Mouse (Mus musculus): ENCODE measurements around the gene Lyve1.
"Not testable (repeated sequence)": the region's sequence is repeated elsewhere in the genome, so short reads cannot be mapped to it uniquely, and the experiment has no call there.

The Lyve1 gene

GRCm38 (mm10) chr7:110862751-110863289 lies at the start of gene Lyve1:
Gene Lyve1 (minus strand): TSS chr7:110863239.
- DNase-seq (ENCODE audit: low spot score in 2 of 2) = no peak

DNA sequence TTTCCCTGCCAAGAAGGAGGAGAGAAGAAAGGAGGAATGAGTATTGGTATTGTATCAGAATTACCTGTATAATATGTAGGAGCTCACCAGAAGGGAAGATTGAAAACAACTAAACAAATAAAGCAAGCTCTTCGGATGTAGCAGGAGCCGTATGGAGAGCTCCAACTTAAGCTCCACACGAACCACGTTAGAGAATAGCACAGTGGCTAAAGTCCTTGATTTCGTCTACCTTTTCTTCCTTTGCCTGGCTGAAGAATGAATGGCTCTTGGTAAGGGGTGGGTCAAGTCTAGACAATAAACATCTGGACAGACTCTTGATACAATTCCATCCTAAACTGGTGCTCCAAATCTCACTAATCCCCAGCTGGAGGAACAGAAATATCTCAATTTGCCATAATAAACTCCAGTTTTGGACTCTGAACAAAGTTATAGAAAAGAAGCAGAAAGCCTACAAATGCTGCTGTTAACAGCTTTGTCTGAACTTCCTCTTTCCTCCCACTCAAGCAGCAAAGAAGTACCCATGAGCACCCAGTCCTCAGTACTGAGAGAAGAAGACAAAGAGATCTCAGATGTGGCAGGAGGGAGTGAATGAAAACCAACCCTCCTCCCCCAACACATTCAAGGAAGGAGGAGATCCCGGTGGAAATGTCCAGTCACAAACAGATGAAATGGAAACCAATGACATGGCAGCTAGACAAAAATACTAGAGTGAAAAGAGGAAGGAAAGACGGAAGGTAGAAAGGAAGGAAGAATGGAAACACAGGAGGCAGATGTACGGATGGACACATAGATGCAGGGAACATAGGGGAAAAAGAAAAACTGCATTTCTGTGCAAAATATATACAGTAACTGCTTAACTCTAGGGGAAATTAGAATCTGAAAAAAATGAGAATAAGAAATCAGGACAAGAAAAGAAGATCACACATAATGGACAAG lies 45.4 kb upstream of the Lyve1 start:
- DNase-seq (ENCODE audit: low spot score in 2 of 2) = no peak

DNA sequence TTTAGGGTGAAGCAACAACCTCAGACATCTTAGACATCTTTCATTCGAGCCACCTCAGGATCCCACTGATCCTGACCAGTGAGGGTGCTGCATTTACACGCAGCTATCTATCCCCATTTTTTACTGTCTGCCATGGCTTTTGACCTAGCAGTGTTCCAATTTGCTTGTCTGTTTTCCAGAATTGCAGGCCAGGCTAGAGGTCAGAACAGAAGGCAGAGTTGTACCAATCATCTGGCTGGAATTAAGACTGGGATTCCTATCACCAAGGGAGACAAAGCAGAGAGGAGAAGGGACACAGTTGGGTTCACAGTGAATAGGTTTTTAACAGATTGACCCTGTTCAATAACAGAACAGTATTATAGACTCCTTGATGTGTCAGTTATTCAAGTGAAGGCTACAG lies 43.5 kb upstream of the Lyve1 start:
- DNase-seq (ENCODE audit: low spot score in 2 of 2) = no peak

DNA sequence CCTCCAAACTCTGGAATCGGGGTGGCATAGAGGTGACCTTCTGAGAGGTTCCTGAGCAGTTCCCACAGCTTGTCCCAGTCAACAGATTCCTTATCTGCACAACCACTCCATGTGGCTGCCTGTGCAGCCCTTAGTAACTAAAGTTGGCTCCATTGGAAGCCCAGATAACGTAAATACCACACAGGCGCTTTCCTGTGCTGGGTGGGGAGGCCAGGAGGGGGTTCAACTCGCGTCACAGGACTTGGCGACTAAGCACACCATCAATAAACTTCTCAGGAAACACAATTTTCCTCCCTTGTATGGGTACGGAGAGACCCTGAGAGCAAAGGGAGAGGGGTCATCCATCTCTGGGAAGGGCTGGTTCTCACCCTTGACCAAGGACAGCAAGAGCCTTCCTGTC lies 40.2 kb upstream of the Lyve1 start:
- no peak for DNase-seq (ENCODE audit: low spot score in 2 of 2)

DNA sequence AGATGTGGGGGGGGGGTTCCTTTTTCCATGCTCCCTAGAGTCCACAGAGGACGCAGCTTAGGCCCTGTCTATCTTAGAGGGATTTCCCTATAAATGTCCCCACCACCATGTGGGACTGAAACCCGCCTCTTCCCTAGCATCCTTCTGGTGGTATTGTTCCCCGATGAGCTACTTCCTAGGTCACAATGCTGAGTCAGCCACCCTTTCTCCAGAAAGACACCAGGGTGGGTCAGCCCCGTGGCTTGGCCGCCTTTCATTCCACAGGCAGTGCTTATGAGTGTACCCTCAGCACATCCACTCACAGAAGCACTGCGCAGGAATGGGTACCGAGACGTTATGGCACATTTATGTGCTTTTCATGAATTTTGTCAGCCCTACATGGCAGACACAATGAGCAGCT lies 34.2 kb upstream of the Lyve1 start:
- no peak for DNase-seq (ENCODE audit: low spot score in 2 of 2)

- no peak for DNase-seq (ENCODE audit: low spot score in 2 of 2)
Observed at GRCm38 (mm10) chr7:110896453-110896852, 33.4 kb upstream of the Lyve1 start.

DNA sequence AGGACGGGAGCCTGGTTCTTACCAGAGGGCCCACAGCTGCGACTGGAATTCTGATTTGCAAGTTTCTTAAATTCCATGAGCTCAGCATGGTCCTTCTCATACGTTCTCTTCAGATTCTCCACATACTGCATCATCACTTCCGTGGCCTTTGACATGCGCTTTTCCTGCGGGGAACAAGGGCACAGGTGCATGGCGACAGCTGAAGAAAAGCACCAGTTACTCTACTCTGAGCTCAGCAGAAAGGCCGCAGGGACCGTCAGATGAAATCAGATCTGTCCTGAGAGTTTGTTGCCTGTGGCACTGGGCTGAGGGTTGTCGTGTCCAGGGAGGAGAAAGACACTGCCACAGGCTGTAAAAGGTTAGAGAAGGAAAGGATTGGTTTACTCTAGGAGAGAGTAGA lies 32.7 kb upstream of the Lyve1 start:
- not testable (repeated sequence) for DNase-seq (ENCODE audit: low spot score in 2 of 2)

- DNase-seq (ENCODE audit: low spot score in 2 of 2) = no peak
Observed at GRCm38 (mm10) chr7:110894673-110895072, 31.6 kb upstream of the Lyve1 start.

DNA sequence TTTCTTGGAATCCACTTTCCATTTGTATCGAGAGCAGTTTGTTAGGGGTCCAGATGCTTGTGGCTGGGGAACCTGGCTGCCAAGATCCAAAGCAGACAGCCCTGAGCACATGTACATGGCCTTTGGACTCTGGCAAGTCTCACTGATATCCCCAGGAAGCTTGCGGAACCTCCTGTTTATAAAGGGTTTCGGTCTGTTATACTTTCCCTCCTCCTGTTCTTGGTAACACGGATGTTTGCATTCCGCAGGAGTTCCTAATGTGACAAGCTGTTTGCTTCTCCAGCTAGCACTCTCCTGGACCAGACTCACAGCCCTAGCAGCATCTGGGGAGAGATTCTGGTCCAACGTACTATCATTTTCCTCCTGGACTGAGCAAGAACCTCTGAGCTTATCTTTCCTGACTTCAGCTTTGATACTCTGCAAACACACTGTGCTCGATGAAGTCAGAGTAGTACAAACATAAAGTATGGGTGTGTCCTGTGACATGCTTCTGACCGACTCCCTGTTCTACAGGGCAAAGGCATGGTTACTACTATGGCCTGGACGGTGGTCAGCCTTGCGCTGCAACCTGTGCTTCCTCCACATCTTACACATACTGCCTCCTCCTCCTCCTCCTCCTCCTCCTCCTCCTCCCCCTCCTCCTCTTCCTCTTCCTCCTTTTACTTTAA lies 31.0 kb upstream of the Lyve1 start:
- no peak for DNase-seq (ENCODE audit: low spot score in 2 of 2)

- DNase-seq (ENCODE audit: low spot score in 2 of 2) = peak in 1 of 2 experiments; percentile 5
Observed at GRCm38 (mm10) chr7:110891501-110891986, 28.5 kb upstream of the Lyve1 start.

- DNase-seq (ENCODE audit: low spot score in 2 of 2) = no peak
Observed at GRCm38 (mm10) chr7:110881746-110882333, 18.8 kb upstream of the Lyve1 start.

- no peak for DNase-seq (ENCODE audit: low spot score in 2 of 2)
Observed at GRCm38 (mm10) chr7:110878028-110878427, 15.0 kb upstream of the Lyve1 start.

DNA sequence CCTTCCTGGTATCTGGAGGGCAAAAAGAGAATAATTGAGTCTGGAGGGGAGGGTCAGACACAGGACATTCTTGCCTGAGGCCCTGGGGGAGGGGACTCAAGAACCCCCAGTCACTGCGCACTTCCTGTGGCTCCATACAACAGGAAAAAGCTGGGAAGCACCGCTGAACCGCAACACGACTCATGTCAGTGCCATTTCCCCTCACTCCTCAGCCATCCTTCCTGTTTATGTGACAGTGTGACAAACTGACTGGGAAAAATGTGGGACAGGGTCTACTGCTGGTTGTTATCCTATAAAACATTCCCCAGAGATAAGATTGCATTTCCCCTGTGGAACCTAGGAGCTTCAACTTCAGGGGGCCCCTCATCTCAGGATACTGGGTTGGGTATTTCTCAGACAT lies 13.9 kb upstream of the Lyve1 start:
- no peak for DNase-seq (ENCODE audit: low spot score in 2 of 2)

DNA sequence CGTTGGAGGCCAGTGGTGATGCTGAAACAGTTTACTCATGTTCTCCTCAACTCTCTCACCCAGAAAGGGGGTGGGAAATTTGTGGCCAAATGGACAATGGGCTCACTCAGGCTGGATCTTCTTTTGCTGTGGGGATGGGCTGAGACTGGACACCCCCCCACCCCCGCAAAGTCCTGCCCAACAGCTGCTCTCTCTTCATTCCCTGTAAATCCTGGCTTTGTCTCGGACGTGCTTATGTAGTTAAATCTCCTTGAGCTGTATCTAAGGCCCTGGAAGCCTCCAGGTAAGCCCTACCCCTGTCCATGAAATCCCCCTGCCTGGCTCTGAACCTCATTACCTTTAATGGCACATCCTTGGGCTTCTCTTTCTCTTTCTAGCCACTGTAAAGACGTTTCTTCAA lies 5.8 kb upstream of the Lyve1 start:
- DNase-seq (ENCODE audit: low spot score in 2 of 2) = no peak

DNA sequence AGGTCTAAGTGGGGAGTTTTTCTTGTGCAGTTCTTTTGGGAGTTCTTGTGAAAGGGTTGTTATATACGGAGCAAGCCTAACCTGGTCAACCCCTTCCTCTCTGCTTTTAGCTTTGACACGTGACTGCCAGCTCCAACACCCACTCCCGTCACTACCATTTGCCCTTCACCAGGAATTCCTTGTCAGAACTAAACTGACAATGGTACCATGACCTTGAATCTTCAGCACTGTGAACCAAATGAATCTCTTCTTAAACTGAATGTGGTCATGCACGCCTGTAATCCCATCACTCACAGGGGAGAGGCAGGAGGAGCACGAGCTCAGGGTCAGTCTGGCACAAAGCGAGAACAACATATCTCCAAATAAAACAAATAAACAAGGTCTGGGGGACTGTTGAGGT lies 4.1 kb upstream of the Lyve1 start:
- no peak for DNase-seq (ENCODE audit: low spot score in 2 of 2)

- no peak for DNase-seq (ENCODE audit: low spot score in 2 of 2)
Observed at GRCm38 (mm10) chr7:110866021-110866420, 3.0 kb upstream of the Lyve1 start.

DNA sequence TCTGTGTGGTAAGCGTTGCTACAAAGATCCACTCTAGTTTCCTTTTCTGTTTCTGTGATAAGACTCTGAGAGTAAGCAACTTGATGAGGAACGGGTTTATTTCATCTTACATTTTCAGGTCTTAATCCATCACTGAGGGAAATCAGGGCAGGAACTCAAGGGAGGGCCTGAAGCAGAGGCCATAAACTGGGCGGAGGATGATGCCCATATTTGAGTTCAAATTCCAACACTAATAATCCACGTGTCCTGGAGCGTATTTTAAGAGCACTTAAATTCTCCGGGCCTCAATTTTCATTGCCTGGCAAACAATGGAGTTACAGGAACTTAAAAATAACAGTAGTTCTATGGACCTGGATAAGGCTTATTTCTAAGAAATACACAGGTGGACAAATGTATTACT lies 2.5 kb upstream of the Lyve1 start:
- no peak for DNase-seq (ENCODE audit: low spot score in 2 of 2)

GRCm38 (mm10) chr7:110865038-110865437 lies 2.0 kb upstream of the Lyve1 start:
- no peak for DNase-seq (ENCODE audit: low spot score in 2 of 2)

- DNase-seq (ENCODE audit: low spot score in 2 of 2) = no peak
Observed at GRCm38 (mm10) chr7:110860129-110860528, 2.9 kb downstream of the Lyve1 start.

GRCm38 (mm10) chr7:110855604-110856003 lies 7.4 kb downstream of the Lyve1 start:
- no peak for DNase-seq (ENCODE audit: low spot score in 2 of 2)

GRCm38 (mm10) chr7:110854927-110855546 lies 8.0 kb downstream of the Lyve1 start:
- DNase-seq (ENCODE audit: low spot score in 2 of 2) = peak in 1 of 2 experiments; percentile 19

DNA sequence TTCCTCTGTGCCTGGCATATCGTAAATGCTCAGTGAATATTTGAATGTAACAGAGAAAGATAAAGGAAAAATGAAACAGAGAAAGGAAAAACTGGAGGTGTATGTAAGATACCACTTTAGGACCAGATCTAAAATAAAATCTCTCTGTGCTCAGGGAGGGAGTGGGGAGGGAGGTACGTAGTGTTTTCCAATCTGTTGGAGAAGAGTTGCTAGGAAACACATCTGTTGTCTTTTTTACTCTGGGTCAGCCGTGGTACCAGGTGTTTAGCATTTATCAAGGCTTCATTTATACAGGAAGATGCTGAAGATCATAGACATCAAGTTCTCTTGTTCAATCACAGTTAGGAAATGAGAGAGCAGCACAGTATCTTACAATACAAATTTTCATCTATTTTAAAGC lies 8.5 kb downstream of the Lyve1 start:
- peak in 1 of 2 experiments; percentile 60 for DNase-seq (ENCODE audit: low spot score in 2 of 2)
